In genomic region chr15:91304296-91304852, GRCm38 (mm10) we compare ENCODE assay signal across 9 mouse cellular contexts.
DNase-seq lines count a peak whose midpoint lies in the region; ATAC-seq and TF ChIP-seq lines count a peak whose summit lies in the region.
"Had no signal": no experiment of that assay in that cellular context is flagged by ENCODE, and none has a peak within 500 bp of the region (broad histone marks: within the 10 kb centered on the region; RNA-seq: fewer than 3 reads in every experiment).

No protein-coding gene starts in this region.

- DNase-seq in cerebellum, adult 18-20 months = peak; percentile 28 to 33
- no peak for DNase-seq in cerebellum, adult 11 months
- DNase-seq in midbrain, embryonic 10.5 days (ENCODE audit: low spot score) = peak; percentile 58
- DNase-seq in hindbrain, postnatal 0 days (ENCODE audit: low spot score) = peak; percentile 84
- peak; percentile 76 for DNase-seq in lung, postnatal 0 days (ENCODE audit: low spot score)

- H3K36me3 ChIP-seq in midbrain, embryonic 10.5 days = no peaks in the 10 kb centered on the region
- H3K36me3 ChIP-seq in midbrain, embryonic 13.5 days = no peaks in the 10 kb centered on the region
- no peaks in the 10 kb centered on the region for H3K36me3 ChIP-seq in hindbrain, postnatal 0 days (ENCODE audit: insufficient read depth, low read length)
- H3K36me3 ChIP-seq in lung, postnatal 0 days (ENCODE audit: insufficient read depth, low read length) = no peaks in the 10 kb centered on the region
- H3K36me3 ChIP-seq: lung, embryonic 15.5 days had no signal

- peak; percentile 67 for TF ChIP-seq CTCF in hindbrain, postnatal 0 days (IDR thresholded peaks at IDR 0.05; ENCODE audit: low read depth)
- TF ChIP-seq CTCF in lung, postnatal 0 days (IDR thresholded peaks at IDR 0.05) = peak; percentile 78

- H3K9ac ChIP-seq in midbrain, embryonic 13.5 days (replicated peaks) = no peak overlapping the region
- no peak overlapping the region for H3K9ac ChIP-seq in hindbrain, postnatal 0 days (replicated peaks; ENCODE audit: low read length)
- H3K9ac ChIP-seq in lung, postnatal 0 days (replicated peaks; ENCODE audit: low read depth) = no peak overlapping the region
- H3K9ac ChIP-seq: lung, embryonic 15.5 days had no signal

- no peak overlapping the region for H3K27ac ChIP-seq in midbrain, embryonic 10.5 days (replicated peaks)
- no peak overlapping the region for H3K27ac ChIP-seq in midbrain, embryonic 13.5 days
- no peak overlapping the region for H3K27ac ChIP-seq in hindbrain, postnatal 0 days
- H3K27ac ChIP-seq in lung, postnatal 0 days (ENCODE audit: low read length) = no peak overlapping the region
- H3K27ac ChIP-seq: lung, embryonic 15.5 days had no signal

- 51% methylated on average over 7 of the region's 7 CpGs for WGBS in midbrain, embryonic 10.5 days
- WGBS in midbrain, embryonic 13.5 days = 43% methylated on average over 7 of the region's 7 CpGs
- WGBS in hindbrain, postnatal 0 days = 52% methylated on average over 7 of the region's 7 CpGs
- WGBS in lung, postnatal 0 days = 46% methylated on average over 7 of the region's 7 CpGs

- TF ChIP-seq EP300 in lung, postnatal 0 days (IDR thresholded peaks at IDR 0.05) = no peak

- H3K9me3 ChIP-seq in midbrain, embryonic 10.5 days (replicated peaks) = no peaks in the 10 kb centered on the region
- no peaks in the 10 kb centered on the region for H3K9me3 ChIP-seq in midbrain, embryonic 13.5 days
- H3K9me3 ChIP-seq in hindbrain, postnatal 0 days (ENCODE audit: low read length) = no peaks in the 10 kb centered on the region
- no peaks in the 10 kb centered on the region for H3K9me3 ChIP-seq in lung, postnatal 0 days (ENCODE audit: low read length)
- H3K9me3 ChIP-seq: lung, embryonic 15.5 days had no signal

- no peak overlapping the region for H3K4me3 ChIP-seq in midbrain, embryonic 10.5 days
- no peak overlapping the region for H3K4me3 ChIP-seq in midbrain, embryonic 13.5 days (replicated peaks)
- no peak overlapping the region for H3K4me3 ChIP-seq in hindbrain, postnatal 0 days (ENCODE audit: low read length)
- H3K4me3 ChIP-seq in lung, postnatal 0 days (ENCODE audit: low read depth, low read length) = no peak overlapping the region
- H3K4me3 ChIP-seq: lung, embryonic 15.5 days had no signal

- peaks cover 10% of the 10 kb centered on the region for H3K27me3 ChIP-seq in midbrain, embryonic 10.5 days (ENCODE audit: low read depth, poor library complexity, severe bottlenecking)
- no peaks in the 10 kb centered on the region for H3K27me3 ChIP-seq in midbrain, embryonic 13.5 days
- H3K27me3 ChIP-seq in hindbrain, postnatal 0 days (ENCODE audit: insufficient read depth, low read length) = no peaks in the 10 kb centered on the region
- H3K27me3 ChIP-seq in lung, postnatal 0 days (replicated peaks; ENCODE audit: insufficient read depth, low read length) = no peaks in the 10 kb centered on the region
- H3K27me3 ChIP-seq: lung, embryonic 15.5 days had no signal

- ATAC-seq in midbrain, embryonic 13.5 days = no peak
- ATAC-seq in common myeloid progenitor, adult 5-6 weeks (replicated peaks; ENCODE audit: low read depth, poor library complexity, severe bottlenecking) = peak; percentile 74
- 0 out of 2 replicates have a peak, but pooled peaks have one; percentile 55 for ATAC-seq in hindbrain, postnatal 0 days
- peak; percentile 65 for ATAC-seq in lung, postnatal 0 days
- no peak for ATAC-seq in erythroblast, adult 5-6 weeks (replicated peaks; ENCODE audit: low FRiP score, poor library complexity, severe bottlenecking)

- no peak overlapping the region for H3K4me2 ChIP-seq in midbrain, embryonic 13.5 days (replicated peaks)
- no peak overlapping the region for H3K4me2 ChIP-seq in hindbrain, postnatal 0 days (ENCODE audit: low read depth, low read length)
- no peak overlapping the region for H3K4me2 ChIP-seq in lung, postnatal 0 days (replicated peaks; ENCODE audit: low read depth, low read length)
- H3K4me2 ChIP-seq: lung, embryonic 15.5 days had no signal

- no peaks in the 10 kb centered on the region for H3K4me1 ChIP-seq in midbrain, embryonic 10.5 days
- peaks cover 3% of the 10 kb centered on the region; the same call in 1 of the 2 replicates for H3K4me1 ChIP-seq in midbrain, embryonic 13.5 days (replicated peaks)
- no peaks in the 10 kb centered on the region for H3K4me1 ChIP-seq in hindbrain, postnatal 0 days (ENCODE audit: insufficient read depth, low read length)
- H3K4me1 ChIP-seq in lung, postnatal 0 days (ENCODE audit: insufficient read depth, low read depth, low read length) = no peaks in the 10 kb centered on the region
- H3K4me1 ChIP-seq: lung, embryonic 15.5 days had no signal

Comparison
In these comparisons a context has a peak if more than half of its experiments do, and no peak if none do; other contexts are left out.
1. ATAC-seq: peak in common myeloid progenitor, adult 5-6 weeks (single experiment), hindbrain, postnatal 0 days (single experiment) and lung, postnatal 0 days (single experiment); none in midbrain, embryonic 13.5 days (single experiment) and erythroblast, adult 5-6 weeks (single experiment).